Mouse (Mus musculus): ENCODE results near the gene Ssx2ip.
A peak's percentile ranks its signal among the peaks of the same experiment; 100 is the strongest.

DNA sequence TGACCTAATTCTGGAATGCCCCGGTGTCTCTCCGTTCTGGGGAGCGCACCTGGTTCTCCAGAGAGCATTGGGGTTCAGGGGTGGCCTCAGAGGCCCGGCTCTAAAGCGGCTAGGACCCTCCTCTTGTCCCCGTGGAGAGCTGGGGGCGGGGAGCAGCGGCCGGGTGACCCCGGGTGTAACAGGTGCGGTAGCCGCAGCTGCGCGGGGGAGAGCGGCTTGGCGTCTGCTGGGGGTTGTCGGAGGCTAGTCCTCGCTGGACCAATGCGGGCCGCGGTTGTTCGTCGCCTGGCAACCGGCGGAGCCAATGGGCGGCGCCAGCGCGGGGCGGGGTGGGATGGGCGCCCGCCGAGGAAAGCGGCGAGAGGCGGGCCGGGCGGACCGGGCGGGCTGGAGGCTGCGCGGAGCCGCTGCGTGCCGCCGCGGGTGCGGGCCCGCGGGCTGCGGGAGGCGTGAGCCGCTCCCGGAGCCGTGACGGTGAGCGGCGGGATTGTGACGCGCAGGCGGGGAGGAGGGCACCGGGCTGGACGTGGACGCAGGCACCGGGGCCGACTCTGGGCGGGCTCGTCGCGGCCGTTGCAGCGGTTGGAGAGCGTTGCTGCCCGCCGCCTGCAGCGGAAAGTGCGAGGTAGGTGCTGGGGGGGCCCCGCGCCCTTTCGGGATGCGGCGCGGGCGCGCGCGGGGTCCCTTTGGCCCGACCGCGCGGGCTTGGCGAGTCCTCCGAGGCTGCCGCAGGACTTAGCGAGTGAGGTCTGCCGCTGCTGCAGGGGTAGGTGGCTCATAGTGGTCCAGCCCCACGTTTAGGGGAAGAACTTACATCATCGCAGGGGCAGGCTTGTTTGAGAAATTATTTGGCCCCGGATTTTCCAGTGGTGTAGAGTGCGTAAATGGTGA lies at the start of gene Ssx2ip:
- TF ChIP-seq CTCF (IDR thresholded peaks at IDR 0.05), result no peak
- TF ChIP-seq POLR2A (IDR thresholded peaks at IDR 0.05; ENCODE audit: insufficient read depth, low read depth, low read length), result peak; percentile 54
- no peak for TF ChIP-seq EP300 (IDR thresholded peaks at IDR 0.05; ENCODE audit: insufficient read depth, low read depth, low read length)
